Mouse (Mus musculus): ENCODE measurements around the gene Ankrd17.

Gene Ankrd17

DNA sequence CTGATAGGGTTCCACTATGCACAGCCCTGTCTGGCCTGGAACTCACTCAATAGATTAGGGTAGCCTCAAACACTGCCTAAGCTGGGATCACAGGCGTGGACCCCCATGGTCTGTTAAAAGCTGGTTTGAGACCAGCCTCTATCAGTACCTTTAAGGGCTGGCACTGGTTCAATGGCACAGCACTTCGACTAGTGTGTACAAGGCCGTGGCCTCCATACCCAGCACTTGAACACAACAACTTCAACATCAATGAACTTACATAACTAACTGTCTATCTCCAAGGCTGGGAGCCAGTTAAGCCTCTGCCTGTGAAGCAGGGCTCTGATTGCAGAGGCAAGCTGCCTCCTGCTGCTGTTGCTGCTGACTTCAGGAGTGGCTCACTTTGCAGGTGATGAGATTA, 148.6 kb downstream of the Ankrd17 start:
- in situ Hi-C loops (cut with MseI, MboI) = no loop called here

DNA sequence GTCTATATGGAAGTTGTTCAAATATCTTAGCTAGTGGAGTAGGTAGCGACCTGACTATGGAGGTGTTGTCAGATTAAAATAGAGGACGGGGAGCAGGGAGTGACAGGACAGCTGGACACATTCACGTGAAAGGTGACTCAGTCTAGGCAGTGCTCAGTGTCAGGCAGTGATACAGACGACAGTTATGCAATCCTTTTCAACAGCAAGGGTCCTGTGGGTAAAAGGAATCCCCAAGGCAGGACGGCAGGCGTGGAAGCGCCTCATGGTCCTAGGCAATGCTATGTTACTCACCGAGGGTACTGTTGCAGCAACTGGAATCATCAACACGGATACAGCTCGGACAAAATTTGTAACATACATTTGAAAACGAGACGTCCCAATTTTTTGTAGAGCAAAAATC, 149.2 kb downstream of the Ankrd17 start:
- in situ Hi-C loops (cut with MseI, MboI) = no loop called here

GRCm38 (mm10) chr5:90213356-90213755, 153.0 kb downstream of the Ankrd17 start:
- in situ Hi-C loops (cut with MseI, MboI) = no loop called here

DNA sequence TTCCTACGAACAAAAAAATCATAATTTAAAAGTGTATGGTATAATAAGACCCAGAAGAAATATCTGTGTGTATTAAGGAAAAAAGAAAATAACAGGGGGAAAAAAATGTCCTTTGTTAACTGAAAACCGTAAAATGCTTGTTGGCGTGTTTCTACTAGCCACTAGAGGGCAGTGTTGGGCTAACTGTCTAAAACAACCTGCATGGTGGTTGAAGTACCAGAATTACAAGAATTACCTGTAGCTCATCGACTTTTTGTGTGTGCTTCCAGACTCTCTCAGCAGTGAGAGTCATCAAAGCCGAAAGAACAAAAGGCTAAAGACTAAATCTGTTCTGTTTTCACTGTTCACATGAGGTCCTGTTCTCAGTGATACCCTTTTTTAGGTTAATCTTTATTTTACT, 163.2 kb downstream of the Ankrd17 start:
- in situ Hi-C loops (cut with MseI, MboI) = loop anchor here in 1 of 2 experiments (10.0 kb wide), 1 partner anchor 302 kb away; no protein-coding TSS in a partner anchor

- in situ Hi-C loops (cut with MseI, MboI) = loop anchor here in 1 of 2 experiments (10.0 kb wide), 1 partner anchor 302 kb away; no protein-coding TSS in a partner anchor
These were observed 163.8 kb downstream of the Ankrd17 start for GRCm38 (mm10) chr5:90202447-90203117.

GRCm38 (mm10) chr5:90199922-90200632, 166.3 kb downstream of the Ankrd17 start:
- in situ Hi-C loops (cut with MseI, MboI) = loop anchor here (10.0 to 25.0 kb wide), 4 partner anchors 215 to 488 kb away; no protein-coding TSS in a partner anchor

DNA sequence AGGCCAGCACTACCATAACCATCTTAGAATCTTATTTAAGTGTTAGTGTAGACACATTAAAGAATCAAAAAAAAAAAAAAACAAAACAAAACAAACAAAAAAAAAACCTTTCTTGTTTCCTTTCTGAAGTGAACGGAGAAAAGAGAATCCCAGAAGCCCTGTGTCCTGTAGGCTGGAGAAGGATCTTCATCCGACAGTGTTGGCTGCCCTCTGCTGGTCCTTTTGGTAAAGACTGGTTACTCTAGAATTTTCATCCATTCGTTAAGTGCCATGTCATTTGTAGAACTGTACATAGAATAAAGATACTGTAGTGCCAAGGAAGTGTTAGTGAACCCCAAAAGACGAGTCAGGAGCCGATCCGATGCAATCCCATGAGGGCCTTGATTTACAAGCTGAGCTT, 171.5 kb downstream of the Ankrd17 start:
- in situ Hi-C loops (cut with MseI, MboI) = loop anchor here (10.0 to 25.0 kb wide), 3 partner anchors 210 to 483 kb away; no protein-coding TSS in a partner anchor

DNA sequence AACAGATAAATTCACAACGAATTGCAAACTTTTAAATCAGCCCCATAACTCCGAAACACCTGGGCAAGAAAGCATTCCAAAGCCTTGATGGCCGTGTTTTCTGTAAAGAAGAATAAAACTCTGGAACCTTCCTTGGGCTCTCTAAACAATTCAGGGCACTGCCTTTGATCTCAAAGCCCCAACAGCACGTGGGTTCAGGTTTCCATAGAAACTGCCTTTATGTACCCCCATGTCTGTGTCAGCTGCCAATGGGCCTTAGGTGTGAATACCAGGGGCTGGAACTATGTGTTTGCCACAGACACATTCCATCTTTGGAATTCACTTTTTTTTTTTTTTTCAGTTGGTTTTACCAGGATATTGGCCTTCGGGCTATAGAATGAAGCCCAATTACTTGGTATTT, 183.6 kb downstream of the Ankrd17 start:
- in situ Hi-C loops (cut with MseI, MboI) = loop anchor here (25.0 kb wide), 2 partner anchors 345 to 470 kb away; no protein-coding TSS in a partner anchor

DNA sequence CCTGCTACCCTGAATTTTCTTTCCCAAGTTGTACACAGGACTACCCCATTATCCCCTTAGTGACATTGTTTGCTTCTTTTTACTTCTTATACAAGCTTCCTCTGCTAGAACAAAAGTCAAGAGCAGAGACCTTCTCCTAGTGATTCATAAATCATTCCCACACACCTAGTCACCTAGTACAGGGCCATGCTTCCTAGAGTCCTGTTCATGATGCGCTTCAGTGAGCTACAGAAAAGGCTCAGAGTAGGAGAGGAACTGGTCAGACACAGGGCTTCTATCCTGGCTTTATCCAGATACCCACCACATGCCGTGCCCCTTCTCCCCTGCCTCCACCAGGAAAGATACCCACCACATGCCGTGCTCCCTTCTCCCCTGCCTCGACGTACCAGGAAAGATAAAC, 187.3 kb downstream of the Ankrd17 start:
- in situ Hi-C loops (cut with MseI, MboI) = loop anchor here (25.0 kb wide), 2 partner anchors 342 to 467 kb away; no protein-coding TSS in a partner anchor

DNA sequence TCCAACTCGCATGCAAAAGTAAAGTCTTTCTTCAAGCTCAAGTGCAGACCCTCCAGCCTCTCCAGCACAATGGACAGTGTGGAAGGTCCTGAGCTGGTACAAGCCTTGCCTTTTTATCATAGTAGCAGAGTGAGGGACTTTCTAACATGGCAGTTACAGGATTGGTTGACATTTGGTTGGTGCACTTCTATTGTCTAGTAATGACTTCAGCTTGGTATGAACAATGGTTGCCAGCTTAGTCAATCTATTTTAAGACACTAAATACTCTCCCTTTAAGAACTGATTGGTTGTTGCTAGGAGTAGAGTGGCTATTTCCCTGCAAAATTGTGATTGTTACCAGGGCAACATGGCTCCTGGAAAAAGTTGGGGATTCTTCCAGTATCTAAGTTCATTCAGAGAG, 188.3 kb downstream of the Ankrd17 start:
- in situ Hi-C loops (cut with MseI, MboI) = loop anchor here (25.0 kb wide), 2 partner anchors 341 to 466 kb away; no protein-coding TSS in a partner anchor
